Mouse (Mus musculus): ENCODE results near the gene Prss47. TPM values are rescaled to one million over a fixed set of nuclear protein-coding genes. Genes with fewer than 3 reads are reported as not detected.
A peak's percentile ranks its signal among the peaks of the same experiment; 100 is the strongest.

Prss47 gene
- not detected in 2 replicates for total RNA-seq (2014; fragmentation: Nextera tagmentation)
- total RNA-seq (2017) = not detected in 2 replicates

DNA sequence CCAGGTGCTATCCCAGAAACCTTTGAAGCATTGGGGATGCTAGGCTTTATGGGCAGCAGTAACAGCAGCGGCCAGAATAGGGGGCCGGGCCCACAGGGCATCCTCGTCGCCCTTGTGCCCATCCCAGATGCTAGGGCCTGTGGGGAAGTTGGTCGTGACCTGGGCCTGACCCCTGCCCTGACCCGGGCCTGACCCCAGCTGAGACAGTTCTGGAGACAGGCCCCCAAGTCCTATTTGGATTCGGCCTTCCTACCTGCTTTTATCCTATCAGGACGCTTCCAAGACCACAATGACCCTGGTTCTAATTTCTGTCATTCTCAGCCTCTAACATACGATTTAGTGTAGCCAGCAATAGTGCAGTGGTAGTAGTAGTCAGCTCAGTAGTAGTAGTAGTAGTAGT, at the start of gene Prss47:
Prss47 (minus strand) TSS at position 101 of the 400 bp plus-strand sequence.
- ATAC-seq (replicated peaks; ENCODE audit: low FRiP score, low TSS enrichment, poor library complexity, severe bottlenecking) = no peak

DNA sequence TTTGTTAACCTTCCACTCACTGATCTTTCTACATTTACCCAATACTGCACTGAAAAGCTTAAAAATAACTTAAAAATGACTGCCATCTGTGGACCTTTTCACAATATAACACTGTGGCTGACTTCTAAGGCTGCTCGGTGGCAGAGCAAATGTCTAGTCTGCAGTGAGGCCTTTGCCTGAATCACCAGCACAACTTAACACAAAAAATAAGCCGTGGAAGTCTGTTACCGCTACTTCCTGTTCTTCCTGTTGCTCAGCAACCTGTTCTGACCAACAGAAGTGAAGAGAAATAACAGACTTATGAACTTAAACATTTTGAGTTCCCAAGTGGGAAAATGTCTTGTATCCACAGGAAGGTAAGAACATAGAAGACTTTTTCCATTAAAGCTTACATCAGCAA, 48.7 kb upstream of the Prss47 start:
- ATAC-seq (replicated peaks; ENCODE audit: low FRiP score, low TSS enrichment, poor library complexity, severe bottlenecking) = no peak

DNA sequence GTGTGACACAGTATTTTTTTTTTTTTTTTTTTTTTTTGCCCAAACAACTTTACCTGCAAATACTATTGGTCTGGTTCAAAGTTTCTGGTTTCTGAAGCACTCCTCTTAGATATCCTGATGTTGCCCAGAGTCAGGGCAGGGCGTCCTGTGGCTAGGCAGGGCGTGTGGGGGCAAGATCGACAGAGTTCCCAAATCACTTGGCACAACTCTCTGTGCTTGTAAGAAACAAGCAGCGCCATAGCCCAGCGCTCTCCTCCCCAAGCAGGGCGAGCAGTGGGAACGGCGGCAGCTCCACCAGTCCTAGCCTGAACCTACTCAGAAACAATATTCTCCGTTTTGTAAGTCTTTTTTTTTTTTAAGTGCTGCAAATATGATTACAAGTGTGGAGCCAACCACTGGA, 48.1 kb upstream of the Prss47 start:
- ATAC-seq (replicated peaks; ENCODE audit: low FRiP score, low TSS enrichment, poor library complexity, severe bottlenecking) = peak; percentile 60

DNA sequence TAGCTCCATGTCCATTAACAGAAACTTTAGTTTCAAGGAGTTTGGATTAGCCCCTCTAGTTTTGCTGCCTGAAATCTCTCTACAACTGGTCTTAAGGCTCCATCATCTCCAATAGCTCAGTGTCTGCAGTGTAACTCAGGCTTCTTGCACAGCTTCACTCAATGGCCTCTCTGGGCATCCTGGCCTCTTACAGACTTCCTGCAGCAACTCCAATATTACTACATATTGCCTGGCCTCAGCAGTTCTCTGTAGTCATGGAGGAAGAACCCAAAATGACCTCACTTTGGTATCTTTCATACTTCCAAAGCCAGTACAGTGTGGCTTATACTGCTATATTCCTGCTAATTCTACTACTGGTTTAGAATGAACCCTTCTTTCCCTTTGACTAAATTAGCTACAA, 44.5 kb upstream of the Prss47 start:
- ATAC-seq (replicated peaks; ENCODE audit: low FRiP score, low TSS enrichment, poor library complexity, severe bottlenecking) = no peak

DNA sequence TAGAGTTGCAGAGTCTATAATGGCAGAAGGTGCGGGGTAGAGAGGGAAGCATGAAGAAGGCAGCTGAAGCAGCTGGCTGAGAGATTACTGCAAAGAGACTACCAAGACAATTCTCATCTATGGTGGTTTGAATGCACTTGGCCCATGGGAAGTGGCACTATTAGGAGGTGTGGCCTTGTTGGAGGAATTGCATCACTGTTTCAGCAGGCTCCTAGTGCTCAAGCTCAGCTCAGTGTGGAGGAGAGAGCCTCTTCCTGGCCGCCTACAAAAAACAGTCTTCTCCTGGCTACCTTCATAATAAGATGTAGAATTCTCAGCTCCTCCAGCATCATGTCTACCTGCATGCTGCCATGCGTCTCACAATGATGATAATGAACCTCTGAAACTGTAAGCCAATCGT, 43.4 kb upstream of the Prss47 start:
- no peak for ATAC-seq (replicated peaks; ENCODE audit: low FRiP score, low TSS enrichment, poor library complexity, severe bottlenecking)

DNA sequence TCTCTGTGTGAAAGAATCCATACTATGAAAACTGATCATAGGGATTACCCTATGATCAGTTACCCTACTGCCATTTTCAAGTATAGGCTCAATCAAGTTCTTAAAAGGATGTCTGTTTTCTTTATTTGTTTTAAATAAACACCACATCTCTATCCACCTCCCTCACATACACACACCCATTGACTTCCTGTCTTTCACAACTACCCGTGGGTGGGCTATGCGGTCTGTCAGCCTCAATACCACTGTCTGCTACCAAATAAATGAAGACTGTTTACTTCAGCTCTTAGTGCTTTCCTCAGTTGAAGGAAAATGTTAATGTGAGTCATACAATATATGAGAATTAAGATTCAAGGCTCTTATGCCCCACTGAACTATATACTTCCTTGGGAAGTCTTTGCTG, 17.4 kb upstream of the Prss47 start:
- no peak for ATAC-seq (replicated peaks; ENCODE audit: low FRiP score, low TSS enrichment, poor library complexity, severe bottlenecking)

DNA sequence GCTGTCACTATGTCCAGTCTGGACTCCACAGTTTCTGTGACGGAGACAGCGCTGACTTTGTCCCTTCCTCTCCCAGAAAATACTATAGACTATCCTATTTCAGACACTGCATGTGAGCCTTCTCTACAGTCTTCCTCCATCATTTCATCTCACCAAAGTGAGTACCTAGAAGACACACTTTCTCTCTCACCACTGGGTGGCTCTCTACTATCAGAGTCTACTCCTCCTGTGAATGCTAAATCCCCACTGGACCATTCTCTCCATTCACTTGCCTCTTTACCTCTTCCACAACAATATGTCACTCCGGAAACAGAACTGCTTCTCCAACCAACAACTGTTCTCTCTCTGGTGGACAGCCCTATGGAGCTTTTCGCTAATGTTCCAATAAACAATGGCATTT, 17.5 kb downstream of the Prss47 start:
- peak; percentile 95 for ATAC-seq (replicated peaks; ENCODE audit: low FRiP score, low TSS enrichment, poor library complexity, severe bottlenecking)

DNA sequence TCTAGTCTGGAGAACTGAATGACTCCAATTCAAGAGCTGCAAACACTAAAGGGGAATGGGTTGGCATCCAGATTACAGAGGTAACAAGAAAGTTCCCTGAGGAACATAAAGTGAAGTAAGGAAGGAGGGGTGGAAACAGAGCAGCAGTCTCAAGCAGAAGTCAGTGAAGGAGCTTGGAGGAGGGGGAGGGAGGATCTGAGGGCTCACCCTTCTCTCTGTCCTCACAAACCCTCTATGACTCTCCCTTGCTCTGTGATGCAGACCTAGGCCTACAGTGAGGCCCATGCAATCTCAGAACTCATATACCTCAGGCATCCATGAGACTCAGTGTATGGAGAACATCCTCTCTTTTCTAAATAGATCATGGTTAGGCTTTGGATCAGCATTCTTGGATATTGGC, 19.8 kb downstream of the Prss47 start, which contains the start of gene Spata31d1c:
Spata31d1c (plus strand) TSS at position 301 of the 400 bp plus-strand sequence.
- 0 out of 2 replicates have a peak, but pooled peaks have one; percentile 50 for ATAC-seq (replicated peaks; ENCODE audit: low FRiP score, low TSS enrichment, poor library complexity, severe bottlenecking)

DNA sequence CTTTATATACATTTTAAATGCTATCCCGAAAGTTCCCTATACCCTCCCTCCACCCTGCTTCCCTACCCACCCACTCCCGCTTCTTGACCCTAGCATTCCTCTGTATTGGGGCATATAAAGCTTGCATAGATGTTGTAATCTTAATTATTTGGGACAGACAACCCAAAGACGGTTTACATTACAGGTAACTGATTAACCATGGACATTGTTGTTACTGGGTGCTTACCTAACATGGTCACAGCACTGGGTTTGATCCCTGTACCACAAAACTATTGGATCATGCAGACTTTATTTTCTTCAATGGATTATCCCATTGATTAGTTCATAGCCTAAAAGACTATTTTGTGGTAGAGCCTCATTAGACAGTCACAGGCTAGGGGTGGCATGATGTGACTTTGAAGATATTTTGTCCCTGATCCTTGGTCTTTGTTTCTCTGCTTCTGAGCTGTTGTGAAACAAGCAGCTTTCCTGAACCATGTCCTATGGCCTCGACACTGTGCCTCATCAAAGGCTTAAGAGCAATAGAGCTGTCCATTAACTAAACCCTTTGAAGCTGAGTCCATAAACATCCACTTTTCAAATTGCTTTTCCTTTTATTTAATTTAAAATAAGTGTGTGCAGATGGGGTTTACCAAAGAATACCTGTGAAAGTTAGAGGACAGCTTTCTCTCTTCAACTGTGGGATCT, 41.4 kb downstream of the Prss47 start:
- ATAC-seq (replicated peaks; ENCODE audit: low FRiP score, low TSS enrichment, poor library complexity, severe bottlenecking) = no peak

DNA sequence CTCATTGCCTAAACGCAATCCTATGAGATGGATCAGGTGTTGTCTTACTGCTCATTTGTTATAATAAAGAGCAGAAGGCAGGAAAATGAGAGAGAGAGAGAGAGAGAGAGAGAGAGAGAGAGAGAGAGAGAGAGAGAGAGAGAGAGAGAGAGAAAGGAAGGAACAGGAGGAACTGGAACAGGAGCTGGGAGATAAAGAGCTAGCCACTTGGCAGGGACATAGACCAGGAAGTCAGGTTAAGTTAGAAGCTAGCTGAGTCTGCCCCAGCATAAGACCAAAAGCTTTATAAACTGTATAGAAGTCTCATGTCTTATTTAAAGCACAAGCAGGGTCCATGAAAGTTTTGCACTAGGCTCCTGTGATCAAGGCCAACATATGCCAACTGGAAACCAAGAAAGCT, 44.6 kb downstream of the Prss47 start:
- ATAC-seq (replicated peaks; ENCODE audit: low FRiP score, low TSS enrichment, poor library complexity, severe bottlenecking) = no peak

DNA sequence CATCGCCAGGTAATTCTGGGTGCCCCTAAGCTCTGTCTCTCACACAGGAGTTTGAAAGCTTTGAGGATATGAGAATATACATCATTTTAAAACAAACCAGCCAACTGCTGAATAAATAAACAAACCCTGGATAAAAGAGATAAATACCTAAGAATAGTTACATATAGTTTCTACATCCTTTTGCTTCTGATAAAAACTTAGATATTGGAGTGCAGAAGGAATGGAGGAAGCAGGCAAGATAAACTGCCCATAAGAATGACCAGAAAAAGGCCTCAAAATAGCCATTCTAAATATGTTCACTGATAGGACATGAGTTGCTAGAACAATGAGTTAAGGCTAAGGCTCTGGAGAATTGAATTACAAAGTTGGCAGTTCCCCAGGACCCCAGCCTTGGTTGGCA, 45.8 kb downstream of the Prss47 start:
- ATAC-seq (replicated peaks; ENCODE audit: low FRiP score, low TSS enrichment, poor library complexity, severe bottlenecking) = no peak

DNA sequence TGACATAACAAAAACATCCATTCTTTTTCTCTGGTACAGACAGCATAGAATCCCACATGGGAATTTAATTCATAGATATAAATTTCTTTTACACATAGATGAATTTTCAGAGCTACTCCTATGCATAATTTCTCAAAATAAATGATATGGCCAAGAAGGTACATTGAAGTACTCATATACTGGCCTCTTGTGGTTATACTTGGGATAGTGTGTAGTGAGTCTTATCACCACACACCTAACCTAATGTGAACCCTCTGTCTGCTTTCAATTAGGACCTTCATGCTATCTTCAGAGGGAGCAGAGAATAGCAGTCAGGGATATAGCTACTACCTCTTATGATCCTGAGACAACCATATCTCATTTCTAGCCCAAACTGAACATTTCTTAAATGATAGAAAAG, 47.1 kb downstream of the Prss47 start:
- ATAC-seq (replicated peaks; ENCODE audit: low FRiP score, low TSS enrichment, poor library complexity, severe bottlenecking) = peak; percentile 90

Other genes with a start within 250 kb of the Prss47 start
- gene Cntnap3, start 148.8 kb downstream of the Prss47 start, total RNA-seq (2014; fragmentation: Nextera tagmentation) = not detected in 2 replicates
- gene Cntnap3, start 148.8 kb downstream of the Prss47 start, total RNA-seq (2017) = not detected in 2 replicates
- gene Spata31, start 135.4 kb downstream of the Prss47 start, total RNA-seq (2014; fragmentation: Nextera tagmentation) = not detected in 2 replicates
- not detected in 2 replicates for gene Spata31, start 135.4 kb downstream of the Prss47 start, total RNA-seq (2017)
- gene Spata31d1c, start 19.7 kb downstream of the Prss47 start, total RNA-seq (2014; fragmentation: Nextera tagmentation) = not detected in 2 replicates
- not detected in 2 replicates for gene Spata31d1c, start 19.7 kb downstream of the Prss47 start, total RNA-seq (2017)
- 48.1 and 54.7 TPM in 2 replicates for gene Mfsd14b, start 60.2 kb upstream of the Prss47 start, total RNA-seq (2014; fragmentation: Nextera tagmentation)
- 104 and 116 TPM in 2 replicates for gene Mfsd14b, start 60.2 kb upstream of the Prss47 start, total RNA-seq (2017)
- not detected in 2 replicates for gene Olfr465-ps1, start 85.3 kb upstream of the Prss47 start, total RNA-seq (2014; fragmentation: Nextera tagmentation)
- not detected in 2 replicates for gene Olfr465-ps1, start 85.3 kb upstream of the Prss47 start, total RNA-seq (2017)
- not detected in 2 replicates for gene Olfr466, start 97.5 kb upstream of the Prss47 start, total RNA-seq (2014; fragmentation: Nextera tagmentation)
- not detected in 2 replicates for gene Olfr466, start 97.5 kb upstream of the Prss47 start, total RNA-seq (2017)
- gene Nlrp4f, start 153.2 kb upstream of the Prss47 start, total RNA-seq (2014; fragmentation: Nextera tagmentation) = not detected in 2 replicates
- not detected in 2 replicates for gene Nlrp4f, start 153.2 kb upstream of the Prss47 start, total RNA-seq (2017)
- not detected in 2 replicates for gene Gm10775, start 206.8 kb upstream of the Prss47 start, total RNA-seq (2014; fragmentation: Nextera tagmentation)
- gene Gm10775, start 206.8 kb upstream of the Prss47 start, total RNA-seq (2017) = not detected in 2 replicates
- 51.4 and 57.7 TPM in 2 replicates for gene Zfp369, start 226.1 kb upstream of the Prss47 start, total RNA-seq (2014; fragmentation: Nextera tagmentation)
- gene Zfp369, start 226.1 kb upstream of the Prss47 start, total RNA-seq (2017) = 50.6 and 60.0 TPM in 2 replicates